Mouse (Mus musculus) lung, postnatal 0 days (tissue): ENCODE measurements at regions not wholly inside any gene's neighbourhood (a gene's known extent, or its start where the extent isn't known, plus 50 kb on each side); places are given as distances from the start of the nearest gene placed in this dataset.

Experiments used
- CTCF ChIP-seq: IDR thresholded peaks from 2 replicates; pipeline ENCODE4 v1.5.1; 2016; ENCODE audit warnings: antibody characterized with exemption, mild to moderate bottlenecking
- EP300 ChIP-seq: IDR thresholded peaks from 2 replicates; pipeline ENCODE4 v1.6.1; 2016; ENCODE audit warnings: antibody characterized with exemption, mild to moderate bottlenecking, control low read depth

DNA sequence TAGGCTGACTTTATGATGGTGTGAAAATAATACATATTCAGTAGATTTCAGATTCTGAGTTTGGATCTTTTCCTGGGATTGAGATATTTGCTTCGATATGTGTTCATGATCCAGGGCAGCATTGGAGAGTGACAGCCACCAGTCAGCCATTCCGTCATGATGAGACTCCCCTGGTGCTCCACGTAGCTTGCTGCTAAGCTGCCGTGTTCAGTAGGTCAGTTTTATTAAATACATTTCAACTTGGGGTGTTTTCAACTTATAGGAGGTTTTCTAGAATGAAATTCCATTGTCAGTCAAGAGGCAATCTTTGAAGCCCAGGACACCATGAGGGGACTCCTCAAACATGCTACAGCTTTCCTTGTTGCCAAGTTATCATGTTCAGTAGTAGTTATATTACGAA, 141.3 kb downstream of the Ppp4r2 start:
- TF ChIP-seq CTCF (no peak), EP300 (no peak)
